Mouse (Mus musculus) olfactory bulb, adult 2 months (tissue): Measurements from ENCODE around the gene Ogg1. TPM values are rescaled to one million over a fixed set of nuclear protein-coding genes. Genes with fewer than 3 reads are reported as not detected.

Experiments
- H3K27ac ChIP-seq: fragments of 200-500 bp; 2 replicates; pipeline ENCODE4 v1.5.1; 2012; ENCODE audit warnings: low read depth, low read length; ENCODE audit not compliant: insufficient read depth
- H3K4me1 ChIP-seq: fragments of 200-500 bp; 2 replicates; pipeline ENCODE4 v1.6.1; 2012; ENCODE audit warnings: low read length; ENCODE audit not compliant: control insufficient read depth, insufficient read depth
- H3K4me3 ChIP-seq: fragments of 200-500 bp; 2 replicates; pipeline ENCODE4 v1.5.1; 2012; ENCODE audit warnings: mild to moderate bottlenecking, low read depth, low read length, moderate library complexity; ENCODE audit not compliant: insufficient read depth
- CTCF ChIP-seq: fragments of 200-500 bp; IDR thresholded peaks from 2 replicates; pipeline ENCODE4 v1.5.1; 2012; ENCODE audit warnings: low read depth, mild to moderate bottlenecking, low read length, moderate library complexity; ENCODE audit not compliant: insufficient read depth
- POLR2A ChIP-seq: fragments of 200-500 bp; IDR thresholded peaks from 2 replicates; pipeline ENCODE4 v1.6.1; 2012; ENCODE audit warnings: mild to moderate bottlenecking, low read depth, low read length, moderate library complexity; ENCODE audit not compliant: insufficient read depth
- WGBS: fragments of 180-500 bp; shearing (Covaris S2); methylation state at CpG from one replicate; pipeline ENCODE4 v1.1.7; 2018; 5-methylcytosine and 5-hydroxymethylcytosine counted together
- polyA plus RNA-seq: library from polyadenylated mRNA; stranded (reverse); fragments of >200 nt; gene quantifications from 2 replicates; pipeline ENCODE4 v1.2.4, GENCODE M21; 2012; ENCODE audit warnings: low replicate concordance; ENCODE audit not compliant: missing spikeins, insufficient read depth, insufficient read length

The Ogg1 gene
- polyA plus RNA-seq, 1 experiment: not detected

DNA sequence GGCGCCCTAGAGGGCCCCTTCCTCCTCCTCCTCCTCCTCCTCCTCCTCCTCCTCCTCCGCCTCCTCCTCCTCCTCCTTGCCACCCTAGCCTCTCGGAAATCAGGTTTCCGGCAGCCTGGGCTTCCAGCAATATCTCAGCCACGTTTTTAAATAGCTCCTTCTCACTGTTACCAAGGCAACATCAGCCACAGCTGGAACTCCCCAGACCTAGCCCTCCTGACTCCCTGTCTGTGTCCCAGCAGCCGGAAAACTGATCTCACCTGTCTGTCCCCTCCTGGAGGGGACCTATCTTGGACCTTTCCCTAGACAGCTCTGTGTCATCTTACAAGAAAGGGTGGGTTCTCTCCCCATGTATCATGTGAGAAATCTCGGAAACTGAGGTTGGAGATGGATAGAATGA is 15.5 kb downstream of the Ogg1 start:
- peak overlapping the region; percentile 80 for H3K27ac ChIP-seq
- WGBS: 9% methylated on average over 4 of the region's 7 CpGs

DNA sequence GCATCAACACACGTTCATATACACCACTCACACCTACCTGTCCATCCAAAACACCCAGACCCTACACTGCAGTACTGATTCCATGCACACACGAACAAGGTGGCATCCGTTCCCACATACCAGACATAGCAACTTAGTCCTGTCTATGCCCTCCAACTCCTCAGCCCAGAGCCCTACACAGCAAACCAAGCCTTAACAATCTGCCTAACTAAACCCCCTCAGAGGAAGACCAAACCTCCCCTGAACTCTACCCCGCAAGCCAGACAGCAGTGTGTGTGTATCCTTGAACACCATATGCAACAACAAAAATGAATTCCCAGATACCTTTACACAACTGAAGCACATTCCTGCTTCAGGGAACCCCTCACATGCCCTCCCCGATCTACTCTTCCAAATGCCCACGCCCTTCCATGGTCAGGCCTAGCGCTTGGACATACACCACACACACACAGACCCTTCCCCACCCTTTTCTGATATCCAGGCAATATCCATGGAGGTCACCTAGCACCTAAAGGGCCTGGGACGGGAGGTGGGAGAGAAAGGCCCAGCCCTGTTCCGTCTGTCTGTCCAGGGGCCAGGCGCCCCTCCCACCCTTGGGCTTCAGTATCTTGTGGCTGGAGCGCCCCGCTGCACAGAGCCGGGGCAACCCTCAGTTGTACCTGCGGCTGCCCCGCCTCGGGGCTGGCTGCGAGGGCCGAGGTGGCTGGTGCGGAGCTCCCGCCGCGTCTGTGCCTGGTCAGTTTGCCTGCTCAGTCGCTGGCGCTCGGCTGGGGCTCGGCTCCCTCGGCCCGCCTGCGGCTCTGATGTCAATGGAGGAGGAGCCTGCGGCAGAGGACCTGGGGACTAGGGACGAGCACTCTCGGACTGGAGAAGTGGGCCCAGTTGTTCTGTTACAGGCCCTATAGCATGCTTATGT is 16.7 kb downstream of the Ogg1 start, which contains the start of gene Camk1:
Gene Camk1 (minus strand): TSS at position 808 of the 916 bp plus-strand sequence.
- Histone ChIP-seq H3K27ac (peak within 1 kb of the TSS; percentile 80), H3K4me1 (peaks cover 20% of the 10 kb centered on the region), H3K4me3 (peak within 1 kb of the TSS; percentile 57)
- WGBS: 7% methylated on average over 32 of the region's 32 CpGs
- TF ChIP-seq POLR2A (peak; percentile 70), CTCF (no peak)

More for the DNA sequence above, 15.5 kb downstream of the Ogg1 start:
- peaks cover 20% of the 10 kb centered on the region for H3K4me1 ChIP-seq
- peak overlapping the region; percentile 57 for H3K4me3 ChIP-seq
- TF ChIP-seq POLR2A (no peak), CTCF (no peak)

DNA sequence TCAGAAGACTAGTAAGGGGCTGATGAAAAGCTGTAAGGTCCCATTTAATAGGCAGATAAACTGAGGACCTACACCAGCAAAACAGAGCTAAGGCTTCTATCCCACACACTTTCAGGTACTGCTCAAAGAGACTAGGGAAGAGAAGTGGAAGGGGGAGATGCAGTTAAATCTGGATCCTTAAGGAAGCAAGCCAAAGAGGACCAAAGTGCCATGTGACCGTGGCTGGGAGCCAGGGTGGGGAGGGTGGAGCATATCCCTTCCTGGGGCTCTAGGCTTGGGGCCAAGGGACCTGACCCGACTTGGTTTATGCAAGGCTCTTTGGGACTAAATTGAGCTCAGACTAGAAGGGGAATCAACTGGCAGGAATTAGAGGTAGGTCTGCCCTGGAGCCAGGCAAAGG is 17.5 kb downstream of the Ogg1 start:
- 20% methylated on average over 2 of the region's 2 CpGs for WGBS
- peaks cover 20% of the 10 kb centered on the region for H3K4me1 ChIP-seq
- H3K27ac ChIP-seq: peak overlapping the region; percentile 80
- H3K4me3 ChIP-seq: no peak overlapping the region
- no peak for TF ChIP-seq POLR2A

DNA sequence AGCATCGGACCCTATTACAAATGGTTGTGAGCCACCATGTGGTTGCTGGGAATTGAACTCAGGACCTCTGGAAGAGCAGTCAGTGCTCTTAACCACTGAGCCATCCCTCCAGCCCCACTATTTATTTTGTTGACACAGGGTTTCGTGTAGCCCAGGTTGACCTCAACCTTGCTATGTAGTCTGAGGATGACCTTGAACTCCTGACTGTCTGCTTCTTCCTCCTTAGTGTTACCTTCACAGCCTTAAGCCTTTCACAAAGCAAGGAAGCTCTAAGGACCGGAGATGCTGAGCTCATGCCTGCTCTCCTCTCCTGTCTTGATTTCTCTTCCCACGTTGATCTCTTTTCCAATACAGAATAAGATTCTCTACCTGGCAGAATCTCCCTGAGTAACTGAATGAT is 20.1 kb downstream of the Ogg1 start:
- 76% methylated on average over 4 of the region's 4 CpGs for WGBS
- H3K4me3 ChIP-seq: no peak overlapping the region
- H3K4me1 ChIP-seq: peaks cover 7% of the 10 kb centered on the region
- TF ChIP-seq CTCF (no peak), POLR2A (no peak)
- H3K27ac ChIP-seq: no peak overlapping the region

DNA sequence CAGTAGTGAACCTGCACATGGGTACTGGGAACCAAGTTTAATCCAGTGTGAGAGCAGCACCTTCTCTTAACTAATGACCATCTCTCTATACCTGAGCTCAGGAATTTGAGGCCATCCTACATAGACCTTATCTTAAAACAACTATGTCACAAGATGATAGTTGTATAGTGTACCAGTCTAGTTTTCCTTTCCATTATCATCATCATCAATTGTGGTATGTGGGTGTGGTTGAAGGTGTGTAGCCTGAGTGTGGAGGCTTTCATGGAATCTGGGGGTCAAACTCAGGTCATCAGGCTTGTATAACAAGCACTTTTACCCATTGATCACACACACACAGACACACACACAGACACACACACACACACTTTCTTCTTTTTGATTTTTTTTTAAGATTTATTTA is 23.8 kb downstream of the Ogg1 start:
- no peak for TF ChIP-seq CTCF
- no peak for TF ChIP-seq POLR2A
- Histone ChIP-seq H3K27ac (no peak overlapping the region), H3K4me1 (no peaks in the 10 kb centered on the region), H3K4me3 (no peak overlapping the region)

DNA sequence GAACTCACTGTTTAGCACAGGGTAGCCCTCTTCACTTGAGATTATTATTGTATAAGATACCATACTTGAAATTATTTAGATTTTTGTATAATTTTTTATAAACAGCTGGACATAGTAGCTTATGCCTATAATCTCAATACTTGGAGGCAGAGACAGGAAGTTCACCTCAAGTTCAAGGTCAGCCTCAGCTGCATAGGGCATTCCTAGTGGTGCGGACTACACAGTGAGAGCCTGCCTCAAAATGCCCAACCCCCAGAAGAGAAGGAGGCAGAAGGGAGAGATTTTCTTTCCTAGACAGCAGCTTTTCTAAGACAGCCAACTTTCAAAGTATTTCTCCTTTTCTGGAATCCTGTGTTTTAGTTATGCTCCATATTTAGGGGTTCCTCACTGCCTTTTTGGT is 24.4 kb downstream of the Ogg1 start:
- TF ChIP-seq CTCF (no peak), POLR2A (no peak)
- Histone ChIP-seq H3K27ac (no peak overlapping the region), H3K4me1 (no peaks in the 10 kb centered on the region), H3K4me3 (no peak overlapping the region)
- 86% methylated on average over 1 of the region's 1 CpGs for WGBS

DNA sequence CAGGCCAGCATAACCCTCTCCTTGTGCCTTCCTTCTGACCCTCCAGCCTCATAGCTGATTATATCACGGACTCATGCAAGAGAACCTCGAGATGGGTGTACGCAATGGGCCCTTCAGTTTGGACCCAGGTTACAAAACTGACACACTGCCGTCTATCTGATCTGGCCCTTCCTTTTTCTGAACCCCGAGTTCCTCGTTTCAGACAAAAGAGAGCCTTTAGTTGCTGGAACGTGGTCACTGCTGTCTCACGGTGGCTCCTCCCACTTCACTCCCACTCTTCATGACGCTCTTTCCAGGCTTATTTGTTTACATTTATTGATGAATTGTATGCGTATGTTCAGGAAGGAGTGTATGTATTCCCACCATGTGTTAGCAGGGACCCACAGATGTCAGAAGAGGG is 24.9 kb downstream of the Ogg1 start:
- Histone ChIP-seq H3K27ac (no peak overlapping the region), H3K4me3 (no peak overlapping the region), H3K4me1 (no peaks in the 10 kb centered on the region)
- TF ChIP-seq CTCF (no peak), POLR2A (no peak)
- WGBS: 55% methylated on average over 10 of the region's 10 CpGs

DNA sequence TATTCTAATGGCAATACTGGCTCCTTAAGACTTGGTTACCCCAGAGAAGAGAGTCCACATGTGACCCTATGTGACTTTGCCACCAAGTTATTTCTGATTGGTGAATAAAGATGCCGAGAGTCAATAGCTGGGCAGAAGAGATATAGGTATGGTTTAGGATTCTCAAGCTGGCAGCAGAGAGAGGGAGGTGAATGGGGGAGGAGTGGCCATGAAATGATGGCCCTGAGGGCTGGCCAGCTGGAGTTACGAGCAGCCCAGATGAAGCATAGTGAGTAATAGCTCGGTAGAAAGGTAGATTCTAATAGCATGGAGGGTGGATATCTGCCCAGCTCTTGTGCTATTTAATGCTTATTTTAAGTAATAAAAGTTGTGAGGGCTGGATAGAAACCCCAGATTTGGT is 26.0 kb downstream of the Ogg1 start:
- WGBS: 82% methylated on average over 3 of the region's 3 CpGs
- H3K4me3 ChIP-seq: no peak overlapping the region
- H3K27ac ChIP-seq: no peak overlapping the region
- H3K4me1 ChIP-seq: no peaks in the 10 kb centered on the region
- TF ChIP-seq POLR2A (no peak), CTCF (no peak)

DNA sequence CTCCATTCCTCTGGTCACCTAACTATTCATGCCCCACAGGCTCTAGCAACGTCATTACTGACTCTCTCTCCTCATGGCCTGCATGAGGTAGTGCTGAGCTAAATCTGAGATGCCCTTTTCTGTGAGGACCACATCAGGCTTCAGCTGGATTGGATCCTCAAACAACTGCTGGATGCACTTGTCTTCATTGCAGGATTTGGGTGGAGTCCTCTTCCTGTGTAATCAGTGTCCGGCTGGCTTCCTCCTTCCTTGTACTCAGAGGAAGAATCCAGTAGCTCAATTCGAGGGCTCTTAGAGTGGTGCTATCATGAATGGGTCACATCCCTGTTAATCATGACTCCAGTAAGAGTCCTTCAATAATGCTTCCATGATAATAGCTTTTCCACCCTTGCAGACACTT is 26.9 kb downstream of the Ogg1 start:
- Histone ChIP-seq H3K4me1 (no peaks in the 10 kb centered on the region), H3K27ac (no peak overlapping the region), H3K4me3 (no peak overlapping the region)
- TF ChIP-seq CTCF: no peak
- TF ChIP-seq POLR2A: no peak
- WGBS: 74% methylated on average over 3 of the region's 3 CpGs

DNA sequence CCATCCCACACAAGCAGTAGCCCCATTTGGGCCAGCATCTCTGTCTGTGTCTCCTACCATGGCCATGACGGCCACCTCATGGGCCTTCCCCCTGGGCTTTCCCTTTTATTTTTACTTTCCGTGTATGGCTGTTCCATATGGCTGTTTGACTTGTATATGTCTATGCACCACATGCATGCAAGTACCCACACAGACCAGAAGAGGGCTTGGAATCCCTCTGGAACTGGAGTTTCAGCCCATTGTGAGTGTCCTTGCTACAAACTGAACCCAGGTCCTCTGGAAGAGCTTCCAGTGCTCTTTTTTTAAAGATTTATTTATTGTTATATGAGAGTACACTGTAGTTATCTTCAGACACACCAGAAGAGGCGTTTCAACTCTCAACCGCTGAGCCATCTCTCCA is 34.7 kb downstream of the Ogg1 start:
- no peak overlapping the region for H3K4me3 ChIP-seq
- 75% methylated on average over 4 of the region's 4 CpGs for WGBS
- H3K27ac ChIP-seq: no peak overlapping the region
- TF ChIP-seq CTCF (no peak), POLR2A (no peak)
- H3K4me1 ChIP-seq: no peaks in the 10 kb centered on the region; the same call in 1 of the 2 replicates
